Mouse (Mus musculus) Patski (cell line): ENCODE data around the gene Gm20388. TPM values are rescaled to one million over a fixed set of nuclear protein-coding genes. Genes with fewer than 3 reads are reported as not detected.

Source experiments
- ATAC-seq: fragments of 100-300 bp; one replicate; pipeline ENCODE4 v1.8.0; 2021
- CTCF ChIA-PET: fragments of 350-600 bp; sonication (Branson Sonifier 250); formaldehyde crosslinking; loops from one replicate; lab custom pipeline; 2022; ENCODE audit warnings: inconsistent platforms; lab: Charles Lee
- POLR2A ChIA-PET: fragments of 350-600 bp; sonication (Branson Sonifier 250); formaldehyde crosslinking; loops from one replicate; lab custom pipeline; 2022; ENCODE audit warnings: antibody characterized with exemption, inconsistent platforms; lab: Charles Lee
- DNase-seq: peaks from one replicate; pipeline ENCODE4 v3.0.0-alpha.2; 2011; ENCODE audit warnings: low read depth, low spot score
- H3K27me3 ChIP-seq: fragments of 371-371 bp; one replicate; pipeline ENCODE4 v1.5.1; 2021
- CTCF ChIP-seq: fragments of 100-300 bp; IDR thresholded peaks from one replicate; pipeline ENCODE4 v1.5.1; 2021
- in situ Hi-C: fragments of 300-500 bp; cut with MboI; formaldehyde crosslinking; loops from 3 replicates; pipeline ENCODE4 v1.11.1; 2018; ENCODE audit warnings: low pct_unique_long_range_greater_than_20kb, mixed read lengths
- polyA plus RNA-seq: library from polyadenylated mRNA; unstranded; gene quantifications from one replicate; pipeline ENCODE4 v1.2.3, GENCODE M21; 2021

Gene Gm20388
- polyA plus RNA-seq, 1 experiment from 2014 or later = 86.7 TPM

GRCm38 (mm10) chr8:120017349-120017748 lies 106.7 kb downstream of the Gm20388 start:
- ATAC-seq = no peak
- no peak for TF ChIP-seq CTCF
- no peaks in the 10 kb centered on the region for H3K27me3 ChIP-seq
- ChIA-PET POLR2A (no interaction called here), CTCF (interaction anchor here (1.3 kb wide), 1 partner anchor 29 kb away, joined by 3 read pairs; no protein-coding TSS in a partner anchor)
- DNase-seq = no peak
- in situ Hi-C loops = no loop called here

- ChIA-PET POLR2A (no interaction called here), CTCF (no interaction called here)
- no peak for TF ChIP-seq CTCF
- H3K27me3 ChIP-seq = no peaks in the 10 kb centered on the region
- in situ Hi-C loops = no loop called here
- no peak for DNase-seq
- no peak for ATAC-seq
Measured at GRCm38 (mm10) chr8:120017786-120018185, 107.1 kb downstream of the Gm20388 start.

DNA sequence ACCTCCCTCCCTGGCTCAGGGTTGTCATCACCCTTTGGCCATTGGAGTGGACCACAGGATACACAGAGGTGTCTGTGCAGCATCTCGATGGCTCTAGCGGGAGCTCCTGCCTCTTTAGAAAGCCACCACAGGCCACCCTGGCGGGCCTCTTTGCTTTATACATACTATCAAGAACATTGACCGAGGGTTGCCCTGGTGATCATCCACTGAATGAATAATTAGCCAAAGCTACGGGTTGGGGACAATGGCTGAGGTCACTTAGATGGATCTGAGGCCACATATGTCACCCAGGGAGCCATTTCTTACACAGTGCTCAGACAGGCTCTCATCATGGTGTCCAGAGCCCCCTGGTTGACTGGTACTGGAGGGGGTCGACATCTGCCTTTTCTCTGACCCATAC lies 107.7 kb downstream of the Gm20388 start:
- no peak for TF ChIP-seq CTCF
- no peaks in the 10 kb centered on the region for H3K27me3 ChIP-seq
- CTCF ChIA-PET = no interaction called here
- POLR2A ChIA-PET = no interaction called here
- in situ Hi-C loops = no loop called here
- DNase-seq = no peak
- no peak for ATAC-seq

DNA sequence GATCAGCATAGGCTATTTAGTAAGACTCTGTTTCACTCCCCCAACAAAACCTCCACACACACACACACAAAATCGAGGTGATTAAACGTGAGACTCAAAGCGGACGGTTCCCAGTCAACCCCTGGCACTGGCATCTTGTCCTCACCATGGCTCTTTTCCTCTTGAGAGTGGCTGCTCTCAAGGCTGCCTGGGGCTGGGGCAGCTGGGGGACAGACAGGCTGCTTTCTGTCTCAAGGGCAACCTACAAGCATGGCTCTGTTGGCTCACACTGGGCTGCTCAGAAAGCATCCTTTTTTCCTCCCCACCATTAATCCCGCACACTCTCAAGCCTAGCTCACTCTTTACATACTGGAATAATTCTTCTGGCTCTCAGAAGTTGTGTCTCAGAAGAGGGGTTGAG lies 108.7 kb downstream of the Gm20388 start:
- ATAC-seq = no peak

DNA sequence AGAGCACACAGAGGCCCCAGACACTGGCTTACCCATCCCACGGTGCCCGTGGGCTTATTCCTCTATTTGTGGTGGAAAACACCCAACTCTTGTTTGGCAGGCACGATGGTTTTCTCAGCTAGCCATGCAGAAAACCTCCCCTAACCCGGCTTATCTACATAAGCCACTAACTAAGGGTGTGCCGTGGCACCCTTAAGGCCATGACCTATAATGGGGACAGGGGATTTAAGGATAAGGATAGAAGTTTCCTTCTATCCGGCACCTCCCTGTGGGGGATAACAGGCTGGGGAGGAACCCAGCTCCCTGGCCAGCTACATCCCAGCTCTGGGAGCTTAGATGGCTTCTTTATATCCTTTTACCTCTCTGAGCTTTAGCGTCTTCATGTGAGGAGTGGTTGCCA lies 109.7 kb downstream of the Gm20388 start:
- in situ Hi-C loops = no loop called here
- ATAC-seq (no peak), DNase-seq (no peak)
- H3K27me3 ChIP-seq = no peaks in the 10 kb centered on the region
- TF ChIP-seq CTCF = no peak
- POLR2A ChIA-PET = no interaction called here
- CTCF ChIA-PET = interaction anchor here (1.0 to 1.6 kb wide), 2 partner anchors 48 to 51 kb away, joined by 3 to 5 read pairs; no protein-coding TSS in a partner anchor

More for the DNA sequence above, 108.7 kb downstream of the Gm20388 start:
- no peak for TF ChIP-seq CTCF
- DNase-seq = no peak
- POLR2A ChIA-PET = interaction anchor here (0.6 kb wide), 1 partner anchor 39 kb away, joined by 3 read pairs; no protein-coding TSS in a partner anchor
- in situ Hi-C loops = no loop called here
- CTCF ChIA-PET = interaction anchor here (1.6 kb wide), 1 partner anchor 52 kb away, joined by 5 read pairs; no protein-coding TSS in a partner anchor
- H3K27me3 ChIP-seq = no peaks in the 10 kb centered on the region

DNA sequence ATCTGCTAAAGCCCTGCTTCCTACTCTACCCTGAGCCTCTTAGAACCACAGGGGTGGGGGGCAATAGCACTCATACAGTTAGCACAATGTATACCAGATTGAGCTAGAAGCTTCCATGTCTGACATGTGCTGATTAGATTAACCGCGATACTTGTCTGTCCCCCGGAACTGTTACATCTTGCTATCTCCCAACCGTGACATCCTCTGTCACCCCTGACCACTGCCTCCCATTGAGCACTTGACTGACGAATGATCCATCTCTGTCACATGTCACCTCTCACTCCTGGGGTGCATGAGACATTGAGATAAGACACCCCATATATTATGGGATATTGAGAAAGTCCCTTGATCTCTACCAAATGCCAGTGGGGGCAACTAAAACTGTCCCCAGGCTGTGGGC lies 115.6 kb downstream of the Gm20388 start:
- POLR2A ChIA-PET = no interaction called here
- no peak for ATAC-seq
- TF ChIP-seq CTCF = no peak
- CTCF ChIA-PET = no interaction called here
- in situ Hi-C loops = no loop called here
- DNase-seq = no peak
- no peaks in the 10 kb centered on the region for H3K27me3 ChIP-seq

GRCm38 (mm10) chr8:120026991-120027390 lies 116.3 kb downstream of the Gm20388 start:
- POLR2A ChIA-PET = no interaction called here
- no peak for ATAC-seq
- H3K27me3 ChIP-seq = no peaks in the 10 kb centered on the region
- in situ Hi-C loops = no loop called here
- CTCF ChIA-PET = no interaction called here
- DNase-seq = no peak
- no peak for TF ChIP-seq CTCF

GRCm38 (mm10) chr8:120030447-120030846 lies 119.8 kb downstream of the Gm20388 start:
- in situ Hi-C loops = no loop called here
- ATAC-seq = no peak
- TF ChIP-seq CTCF = no peak
- ChIA-PET CTCF (no interaction called here), POLR2A (interaction anchor here (0.6 kb wide), 1 partner anchor 9 kb away, joined by 3 read pairs; no protein-coding TSS in a partner anchor)
- no peaks in the 10 kb centered on the region for H3K27me3 ChIP-seq
- DNase-seq = no peak

DNA sequence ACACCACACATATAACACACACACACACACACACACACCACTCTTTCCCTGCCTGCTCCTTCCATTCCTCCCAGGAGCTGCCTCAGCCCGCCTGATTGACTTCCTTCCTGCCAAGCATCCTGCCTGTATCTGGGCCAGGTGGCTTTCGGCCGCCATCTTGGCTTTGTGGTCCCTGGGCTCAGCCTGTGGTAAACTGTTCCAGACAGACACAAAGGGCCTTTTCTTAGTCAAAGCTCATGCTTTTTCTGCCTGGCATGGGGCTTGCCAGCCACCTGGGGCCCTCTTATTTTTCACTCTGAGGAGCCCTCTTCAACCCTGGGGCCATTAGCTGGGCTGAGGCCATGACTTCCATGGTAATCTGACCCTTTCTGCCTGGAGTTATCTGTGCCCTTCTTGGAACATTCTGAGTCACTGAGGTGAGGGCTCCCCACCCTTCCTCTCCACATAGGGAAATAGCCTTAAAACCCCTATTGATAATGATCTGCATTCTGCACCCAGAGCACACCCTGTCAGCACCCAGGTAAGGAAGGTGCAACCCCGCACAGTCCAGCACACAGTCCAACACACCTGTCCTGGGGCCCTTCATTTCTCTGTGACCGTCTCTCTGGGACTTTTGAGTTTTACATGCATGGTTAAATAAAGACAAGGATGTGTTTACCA lies 122.0 kb downstream of the Gm20388 start:
- no peak for ATAC-seq
- ChIA-PET POLR2A (interaction anchor here (0.6 kb wide), 1 partner anchor 36 kb away, joined by 5 read pairs; no protein-coding TSS in a partner anchor), CTCF (no interaction called here)
- H3K27me3 ChIP-seq = no peaks in the 10 kb centered on the region
- TF ChIP-seq CTCF = no peak
- DNase-seq = no peak
- in situ Hi-C loops = no loop called here

GRCm38 (mm10) chr8:120034471-120034870 lies 123.8 kb downstream of the Gm20388 start:
- no peak for DNase-seq
- TF ChIP-seq CTCF = no peak
- no peak for ATAC-seq
- in situ Hi-C loops = no loop called here
- ChIA-PET POLR2A (interaction anchor here (0.8 kb wide), 1 partner anchor 12 kb away, joined by 3 read pairs; no protein-coding TSS in a partner anchor), CTCF (interaction anchor here (1.7 kb wide), 1 partner anchor 11 kb away, joined by 5 read pairs; no protein-coding TSS in a partner anchor)
- no peaks in the 10 kb centered on the region for H3K27me3 ChIP-seq

DNA sequence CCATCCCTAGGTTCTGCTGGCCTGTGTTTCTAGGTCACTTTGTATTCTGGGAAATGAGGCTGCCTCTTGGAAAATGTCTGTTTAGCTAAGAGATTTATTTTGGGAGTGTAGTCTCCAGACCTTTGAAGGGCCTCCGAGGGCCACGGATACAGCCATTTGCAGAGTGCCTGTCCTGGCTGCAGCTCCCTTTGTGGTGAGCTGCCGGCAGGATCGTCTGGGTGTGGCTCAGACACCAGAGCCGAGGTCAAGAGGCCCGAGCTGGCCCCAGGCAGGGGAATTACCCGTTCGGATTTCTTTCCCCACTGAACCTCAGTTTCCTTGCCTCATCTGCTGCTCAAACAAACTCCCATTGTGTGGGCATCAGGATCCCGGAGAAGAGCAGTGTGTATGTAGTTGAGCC lies 125.5 kb downstream of the Gm20388 start:
- CTCF ChIA-PET = no interaction called here
- POLR2A ChIA-PET = no interaction called here

More for the DNA sequence above, 125.5 kb downstream of the Gm20388 start:
- no peaks in the 10 kb centered on the region for H3K27me3 ChIP-seq
- no peak for TF ChIP-seq CTCF
- DNase-seq (no peak), ATAC-seq (no peak)
- in situ Hi-C loops = no loop called here
